Mouse (Mus musculus) mesoderm, embryonic 11.5 days (tissue): ENCODE measurements around the gene Hrct1.
A peak's percentile ranks its signal among the peaks of the same experiment; 100 is the strongest.

Experiments used
- DNase-seq: peaks from one replicate; pipeline ENCODE4 v3.0.0-alpha.2; 2012; ENCODE audit warnings: low read depth, low spot score

The Hrct1 gene

GRCm38 (mm10) chr4:43727718-43728575 is 959 bp downstream of the Hrct1 start:
- no peak for DNase-seq

GRCm38 (mm10) chr4:43728576-43728954 is 1.6 kb downstream of the Hrct1 start:
- no peak for DNase-seq

GRCm38 (mm10) chr4:43729126-43729525 is 2.1 kb downstream of the Hrct1 start:
- DNase-seq = no peak

- no peak for DNase-seq
Observed at GRCm38 (mm10) chr4:43729794-43730550, 3.0 kb downstream of the Hrct1 start, which contains the start of gene Spaar. Spaar (plus strand) TSS chr4:43730034.

GRCm38 (mm10) chr4:43730750-43731297 is 3.8 kb downstream of the Hrct1 start:
- DNase-seq = no peak

- DNase-seq = no peak
Observed at GRCm38 (mm10) chr4:43732171-43732570, 5.2 kb downstream of the Hrct1 start.

GRCm38 (mm10) chr4:43733186-43733585 is 6.2 kb downstream of the Hrct1 start:
- DNase-seq = no peak

- no peak for DNase-seq
Observed at GRCm38 (mm10) chr4:43737144-43737543, 10.2 kb downstream of the Hrct1 start.

- DNase-seq = no peak
Observed at GRCm38 (mm10) chr4:43738989-43739674, 12.1 kb downstream of the Hrct1 start.

- DNase-seq = no peak
Observed at GRCm38 (mm10) chr4:43741526-43741925, 14.5 kb downstream of the Hrct1 start.

- DNase-seq = no peak
Observed at GRCm38 (mm10) chr4:43742637-43743036, 15.6 kb downstream of the Hrct1 start.

GRCm38 (mm10) chr4:43743099-43743498 is 16.1 kb downstream of the Hrct1 start:
- DNase-seq = no peak

GRCm38 (mm10) chr4:43745187-43745586 is 18.2 kb downstream of the Hrct1 start:
- DNase-seq = peak; percentile 47

- no peak for DNase-seq
Observed at GRCm38 (mm10) chr4:43757213-43757612, 30.2 kb downstream of the Hrct1 start.

GRCm38 (mm10) chr4:43759571-43760418 is 32.8 kb downstream of the Hrct1 start:
- DNase-seq = peak; percentile 38

GRCm38 (mm10) chr4:43760460-43760859 is 33.5 kb downstream of the Hrct1 start:
- DNase-seq = peak; percentile 51

GRCm38 (mm10) chr4:43761336-43761735 is 34.3 kb downstream of the Hrct1 start:
- DNase-seq = no peak

- DNase-seq = peak; percentile 55
Observed at GRCm38 (mm10) chr4:43763410-43763809, 36.4 kb downstream of the Hrct1 start.

- DNase-seq = no peak
Observed at GRCm38 (mm10) chr4:43768341-43768740, 41.4 kb downstream of the Hrct1 start.

- no peak for DNase-seq
Observed at GRCm38 (mm10) chr4:43769374-43769773, 42.4 kb downstream of the Hrct1 start.

- DNase-seq = no peak
Observed at GRCm38 (mm10) chr4:43770909-43771308, 43.9 kb downstream of the Hrct1 start, which contains the start of gene Olfr159. Olfr159 (minus strand) TSS chr4:43771009.
